Mouse (Mus musculus) lung, postnatal 25 days (tissue): ENCODE measurements at regions not wholly inside any gene's neighbourhood (a gene's known extent, or its start where the extent isn't known, plus 50 kb on each side); places are given as distances from the start of the nearest gene placed in this dataset.

Experiments used
- DNase-seq: peaks from one replicate; pipeline ENCODE4 v3.0.0; 2022; ENCODE audit warnings: low spot score

- DNase-seq = peak; percentile 16
These were observed 61.0 kb upstream of the Lpcat1 start for GRCm38 (mm10) chr13:73405720-73406629.

DNA sequence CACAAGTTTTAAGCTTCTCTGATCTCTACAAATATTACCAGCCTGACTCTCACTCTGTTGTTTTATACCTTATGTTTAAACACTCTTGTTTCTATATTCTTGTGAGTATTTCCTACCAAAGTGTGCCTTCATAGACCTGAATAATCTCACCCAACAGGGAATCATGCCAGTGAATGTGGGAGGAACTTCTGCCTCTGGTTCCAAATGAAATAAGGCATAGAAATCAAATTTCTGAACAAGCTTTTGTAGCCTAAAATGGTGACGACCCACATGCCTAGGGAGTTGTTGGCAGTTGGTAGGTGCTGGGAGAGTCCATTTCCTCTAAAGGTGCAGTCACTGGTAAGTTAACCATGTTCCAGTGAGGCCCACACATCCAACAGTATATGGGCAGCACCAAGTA, 66.1 kb upstream of the Lpcat1 start:
- no peak for DNase-seq

DNA sequence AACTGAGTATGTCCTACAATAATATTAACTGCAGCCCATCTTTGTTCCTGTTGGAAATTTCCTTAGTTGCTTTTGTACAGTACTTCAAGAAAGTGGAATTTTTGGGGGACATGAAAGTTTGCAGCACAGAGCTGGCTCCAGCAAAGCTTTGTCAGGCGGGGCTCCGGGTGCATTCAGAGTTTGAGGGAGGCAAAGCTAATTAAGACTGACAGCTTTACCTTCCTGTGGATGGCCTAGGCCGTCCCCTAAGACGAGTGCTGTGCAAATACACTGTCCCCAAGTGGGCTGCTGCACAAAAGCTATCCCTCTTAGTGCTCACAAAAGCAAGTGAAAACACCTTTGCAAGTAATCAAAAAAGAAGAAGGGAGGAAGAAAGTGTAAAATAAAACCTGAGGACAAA, 68.7 kb upstream of the Ndufs6 start:
- no peak for DNase-seq

- no peak for DNase-seq
These were observed 67.5 kb upstream of the Ndufs6 start for GRCm38 (mm10) chr13:73395856-73396255.

GRCm38 (mm10) chr13:73389051-73389450, 60.7 kb upstream of the Ndufs6 start:
- DNase-seq = no peak

- DNase-seq = peak; percentile 19
These were observed 55.2 kb upstream of the Ndufs6 start for GRCm38 (mm10) chr13:73383585-73383984.
